Mouse (Mus musculus) heart, postnatal 0 days (tissue): ENCODE results near the gene Nrf1.

Experiments
- CTCF ChIP-seq: IDR thresholded peaks from 2 replicates; pipeline ENCODE4 v1.5.1; 2016; ENCODE audit warnings: antibody characterized with exemption, control low read depth, low read depth
- EP300 ChIP-seq: IDR thresholded peaks from 2 replicates; pipeline ENCODE4 v1.6.1; 2016; ENCODE audit warnings: antibody characterized with exemption, low read depth

GRCm38 (mm10) chr6:30081339-30081738 lies 33.6 kb downstream of the Nrf1 start:
- TF ChIP-seq CTCF (peak; percentile 60), EP300 (no peak)
